Mouse (Mus musculus): Measurements from ENCODE around the gene Gramd1a.

Gramd1a gene

DNA sequence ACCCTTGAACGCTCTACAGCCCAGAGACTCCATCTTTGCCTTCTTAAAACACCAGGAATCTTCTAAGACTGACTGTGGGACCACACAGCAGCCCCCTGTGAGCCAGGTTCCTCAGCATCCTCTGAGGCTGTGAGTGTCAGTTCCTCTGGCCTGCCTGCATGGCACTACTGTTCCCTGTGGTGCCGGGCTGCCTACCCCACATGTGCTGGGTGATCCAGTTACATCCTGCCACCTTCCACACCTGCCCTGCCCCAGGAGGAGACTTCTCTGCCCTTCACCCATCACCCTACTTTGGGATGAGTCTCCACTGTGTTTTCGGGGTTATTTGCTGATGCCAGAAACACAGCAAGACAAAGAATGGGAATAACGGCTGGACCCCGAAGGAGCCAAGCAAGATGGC lies 36.1 kb downstream of the Gramd1a start:
- no peak for DNase-seq

DNA sequence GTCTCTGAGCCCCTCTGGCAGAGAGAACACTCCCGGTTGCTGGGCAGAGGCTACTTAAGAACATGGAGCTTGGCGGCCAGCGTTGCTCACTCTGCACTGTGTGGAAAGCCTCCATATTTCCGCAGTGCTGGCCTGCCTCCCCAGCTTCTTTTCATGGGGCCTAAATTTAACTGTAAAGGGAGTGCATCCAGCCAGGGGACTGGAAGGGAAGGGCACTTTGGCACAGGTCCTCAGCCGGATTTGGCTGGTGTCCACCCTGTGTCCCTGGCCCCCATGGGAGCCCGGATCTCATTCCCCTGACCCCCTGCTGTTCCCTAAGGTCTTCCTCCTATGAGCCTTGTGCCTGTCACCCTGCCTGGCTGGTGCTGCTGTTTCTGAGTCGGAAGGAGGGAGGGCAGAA lies 37.2 kb downstream of the Gramd1a start:
- no peak for DNase-seq

DNA sequence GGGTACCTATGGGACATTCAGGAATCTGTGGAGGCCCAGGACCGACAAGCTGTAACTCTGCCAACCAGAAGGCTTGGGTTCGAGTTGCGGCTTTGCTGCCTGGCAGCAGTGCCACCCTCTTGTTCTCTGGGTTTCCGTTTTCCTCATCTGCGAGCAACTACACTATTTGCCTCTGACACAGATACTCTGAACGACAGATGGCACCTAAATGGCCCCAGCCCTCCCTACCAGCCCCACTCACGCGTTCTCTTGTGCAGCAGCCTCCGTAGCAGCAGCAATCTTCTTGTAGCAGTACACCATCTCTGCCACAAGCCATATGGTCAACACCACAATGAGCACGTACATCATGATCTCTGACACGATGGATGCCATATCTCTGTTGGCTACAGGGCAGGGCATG lies 38.2 kb downstream of the Gramd1a start:
- no peak for DNase-seq

DNA sequence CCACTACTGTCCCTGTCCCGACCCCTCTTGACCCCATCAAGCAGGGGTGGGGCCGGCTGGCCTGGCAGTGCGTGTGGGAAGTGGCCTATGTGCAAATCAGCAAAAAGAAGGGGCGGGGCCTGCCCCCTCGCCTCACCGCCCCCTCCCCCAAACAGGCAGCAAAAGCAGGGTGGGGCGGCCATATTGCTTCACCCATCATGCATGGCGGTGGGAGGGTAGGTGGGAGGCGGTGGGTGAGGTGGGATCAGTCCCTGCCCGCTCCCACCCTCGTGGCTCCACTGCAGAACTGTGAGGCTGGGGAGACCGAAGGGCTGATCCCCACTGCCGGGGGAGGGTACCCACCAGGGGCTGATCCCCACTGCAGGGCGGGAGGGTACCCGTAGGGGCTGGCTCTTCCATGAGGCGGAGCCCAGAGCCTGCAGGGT lies 39.0 kb downstream of the Gramd1a start:
- DNase-seq: no peak

DNA sequence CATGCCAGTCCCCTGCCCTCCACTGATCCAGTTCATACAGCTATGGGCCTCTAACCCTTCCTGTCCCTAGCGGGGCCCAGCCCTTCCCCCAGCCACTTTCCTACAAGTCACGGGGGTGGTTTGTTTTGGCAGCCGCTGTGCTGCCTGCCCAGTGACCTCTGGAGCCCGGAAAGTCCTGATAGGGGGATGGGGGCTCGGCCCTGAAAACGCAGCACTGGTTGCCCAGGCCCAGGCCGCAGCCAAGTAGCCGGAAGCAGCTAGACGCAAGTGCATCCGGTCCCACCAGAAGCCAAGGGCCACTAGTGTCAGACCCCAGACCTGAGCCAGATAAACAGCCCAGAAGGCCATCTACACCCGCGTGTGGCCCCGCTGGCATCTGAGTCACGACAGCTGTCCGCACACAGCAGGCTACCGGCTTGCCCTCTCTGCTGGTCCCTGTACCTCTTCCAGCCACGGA lies 40.1 kb downstream of the Gramd1a start:
- DNase-seq: no peak

DNA sequence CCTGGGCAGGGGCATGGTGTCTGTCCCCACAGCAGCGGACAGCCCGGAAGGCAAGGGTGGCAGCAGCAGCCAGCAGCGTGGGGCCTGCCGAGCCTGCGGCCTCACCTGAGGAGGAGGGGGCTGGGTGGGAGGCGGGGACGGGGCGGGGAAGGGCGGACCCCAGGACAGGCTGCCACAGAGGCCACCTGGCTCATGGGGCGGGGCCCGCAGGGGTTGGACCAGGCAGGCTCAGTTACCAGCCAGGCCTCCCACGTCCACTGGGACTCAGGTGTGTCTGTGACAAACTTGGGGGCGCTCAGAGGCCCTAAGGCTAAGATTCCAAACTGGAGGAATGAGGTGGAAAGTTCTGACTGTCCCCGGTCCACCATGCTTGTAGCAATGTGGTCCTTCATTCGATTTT lies 40.5 kb downstream of the Gramd1a start, which contains the start of gene Hpn:
Gene Hpn (minus strand): TSS at position 109 of the 400 bp plus-strand sequence.
- DNase-seq: no peak

DNA sequence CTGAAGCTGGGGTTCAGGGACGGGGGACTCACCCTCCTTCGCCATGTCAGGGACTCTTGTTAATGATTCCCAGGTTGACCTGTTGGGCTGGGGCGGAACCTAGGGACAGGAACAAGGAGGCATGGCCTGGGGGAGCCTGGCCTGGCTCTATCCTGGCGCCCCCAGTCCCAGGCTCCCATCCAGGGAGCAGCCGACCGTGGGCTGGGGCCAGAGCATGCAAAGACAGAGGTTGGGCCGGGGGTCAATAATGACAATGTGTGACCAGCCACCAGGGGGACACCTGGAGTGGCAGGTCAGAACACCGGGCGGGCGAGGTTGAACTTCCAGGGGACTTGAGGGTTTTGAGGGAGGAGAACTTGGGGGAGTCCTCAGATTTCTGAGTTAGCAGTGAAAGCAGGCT lies 41.0 kb downstream of the Gramd1a start:
- no peak for DNase-seq

DNA sequence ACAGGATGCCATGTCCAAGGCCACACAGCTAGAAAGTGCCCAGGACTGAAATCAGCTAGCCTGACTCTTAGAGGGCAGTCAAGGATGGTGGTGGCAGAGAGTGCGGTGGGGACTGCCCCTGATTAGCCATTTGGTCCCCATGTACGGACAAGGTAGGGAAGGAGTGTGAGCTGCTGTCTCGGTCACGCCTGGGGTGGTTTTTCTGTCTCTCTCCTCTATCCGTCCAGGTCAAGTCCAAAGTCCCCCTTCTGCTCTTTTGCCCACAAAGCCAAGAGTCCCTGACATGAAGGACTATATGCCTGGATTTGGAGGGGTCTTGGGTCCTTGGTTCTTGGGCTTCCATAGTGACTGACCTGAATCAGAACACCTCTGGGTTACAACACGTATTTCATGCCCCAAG lies 41.9 kb downstream of the Gramd1a start:
- DNase-seq: no peak

DNA sequence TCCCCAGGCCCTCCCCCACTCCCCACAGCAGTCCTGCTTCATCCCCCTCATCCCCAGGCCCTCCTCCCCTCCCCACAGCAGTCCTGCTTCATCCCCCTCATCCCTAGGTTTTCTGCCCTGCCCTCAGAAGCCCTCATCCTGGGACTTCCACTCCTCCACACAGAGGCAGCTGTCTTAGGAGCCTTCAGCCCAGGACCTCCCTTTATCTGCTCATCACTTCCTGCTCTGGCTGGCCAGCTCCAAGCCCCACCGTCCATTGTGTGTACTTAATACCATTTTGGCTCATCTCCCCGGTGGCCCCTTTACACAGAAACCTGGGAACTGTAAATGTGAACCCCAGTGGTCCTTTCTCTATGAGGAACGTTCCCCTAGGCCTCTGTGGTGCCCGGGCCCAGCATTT lies 43.7 kb downstream of the Gramd1a start:
- DNase-seq: no peak

DNA sequence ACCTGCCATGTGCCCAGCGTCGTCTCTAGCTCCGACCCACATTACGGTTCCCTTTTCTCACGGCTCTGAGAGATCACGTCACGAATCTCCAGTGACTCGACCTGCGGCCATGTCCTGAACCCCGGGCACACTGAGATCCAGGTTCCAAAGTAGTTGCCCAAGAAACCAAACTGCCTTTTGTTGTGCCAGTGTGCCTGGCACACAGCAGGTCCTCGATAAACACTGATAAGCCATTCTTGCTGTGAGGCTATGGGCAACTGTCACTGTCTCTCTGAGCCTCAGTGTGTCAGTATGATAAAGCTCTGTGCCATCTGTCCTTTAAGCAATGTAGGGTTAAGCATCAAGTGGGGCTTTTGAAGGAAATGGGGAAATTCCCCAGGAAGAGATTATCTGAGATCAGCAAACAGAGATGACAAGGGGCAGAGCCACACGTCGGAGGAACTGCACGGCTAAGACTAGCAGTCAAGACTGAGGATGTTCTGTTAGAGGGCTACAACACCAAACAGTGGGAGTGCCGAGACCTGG lies 44.8 kb downstream of the Gramd1a start:
- no peak for DNase-seq

DNA sequence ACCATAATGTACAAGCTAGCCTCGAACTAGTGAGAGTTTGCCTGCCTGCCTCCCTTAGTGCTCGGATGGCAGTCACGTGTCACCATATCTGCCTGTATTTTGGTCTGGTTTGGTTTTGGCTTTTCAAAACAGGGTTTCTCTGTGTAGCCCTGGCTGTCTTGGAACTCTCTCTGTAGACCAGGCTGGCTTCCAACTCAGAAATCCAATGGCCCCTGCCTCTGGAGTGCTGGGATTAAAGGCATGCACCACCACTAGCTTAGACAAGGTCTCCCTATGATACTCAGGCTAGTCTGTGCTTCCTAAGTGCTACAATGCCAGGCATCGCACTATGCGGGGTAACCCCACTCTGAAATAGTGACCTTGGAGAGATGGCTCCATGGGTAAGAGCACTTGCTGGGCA lies 45.9 kb downstream of the Gramd1a start:
- DNase-seq: no peak

DNA sequence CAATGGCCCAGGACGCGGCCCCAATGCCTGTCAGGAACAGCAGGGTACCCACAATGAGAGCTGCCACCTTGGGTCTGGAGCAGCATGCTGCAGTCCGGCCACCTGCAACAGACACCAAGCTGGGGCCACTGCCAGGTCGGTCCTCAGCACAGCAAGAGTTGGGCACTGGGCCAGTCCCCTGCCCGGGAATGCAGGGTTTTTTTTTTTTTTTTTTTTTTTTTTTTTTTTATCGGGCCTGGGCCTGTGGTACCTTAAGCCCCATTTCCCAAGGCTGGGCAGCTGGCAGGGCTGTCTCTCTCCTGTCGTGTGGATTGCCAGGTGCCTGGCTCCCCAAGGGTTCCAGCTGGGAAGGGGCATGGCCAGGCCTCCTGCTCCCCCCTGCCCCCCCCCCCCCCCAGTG lies 46.6 kb downstream of the Gramd1a start:
- no peak for DNase-seq

DNA sequence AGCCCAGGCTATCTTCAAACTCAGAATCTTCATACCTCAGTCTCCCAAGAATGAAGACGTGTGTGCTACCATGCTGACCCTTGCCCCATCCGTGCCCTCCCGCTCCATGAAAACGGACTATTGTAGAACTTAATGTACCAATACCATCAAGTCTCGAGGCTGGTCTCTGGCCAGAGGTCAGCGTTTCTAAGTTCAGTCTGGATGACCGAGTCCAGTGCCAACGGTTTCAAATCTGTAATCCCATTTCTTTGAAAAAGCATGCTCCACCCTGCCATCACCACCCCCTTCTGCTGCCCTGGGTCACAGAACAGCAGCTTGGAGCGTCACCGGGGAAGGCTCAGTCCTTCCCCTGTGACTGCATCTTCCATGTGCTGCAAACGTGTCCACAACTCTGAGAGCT lies 47.9 kb downstream of the Gramd1a start:
- no peak for DNase-seq

DNA sequence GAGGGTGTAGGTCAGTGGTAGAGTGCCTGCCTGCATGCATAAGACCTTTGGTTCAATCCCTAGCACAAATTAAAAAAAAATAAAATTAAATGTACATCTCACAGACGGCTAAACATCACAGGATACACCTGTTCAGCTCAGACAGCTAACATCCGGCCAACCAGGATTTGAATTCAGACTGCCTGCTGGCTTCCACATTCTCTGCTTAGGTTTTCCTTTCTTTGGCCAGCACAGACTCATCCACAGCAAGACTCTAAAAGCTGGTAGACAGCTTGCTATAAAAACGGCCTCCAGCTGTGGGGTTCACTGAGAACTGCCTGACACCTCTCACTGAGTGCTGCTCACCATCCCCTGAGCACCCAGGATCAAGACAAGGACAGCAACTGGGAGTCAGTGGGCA lies 49.5 kb downstream of the Gramd1a start:
- DNase-seq: peak; percentile 31

DNA sequence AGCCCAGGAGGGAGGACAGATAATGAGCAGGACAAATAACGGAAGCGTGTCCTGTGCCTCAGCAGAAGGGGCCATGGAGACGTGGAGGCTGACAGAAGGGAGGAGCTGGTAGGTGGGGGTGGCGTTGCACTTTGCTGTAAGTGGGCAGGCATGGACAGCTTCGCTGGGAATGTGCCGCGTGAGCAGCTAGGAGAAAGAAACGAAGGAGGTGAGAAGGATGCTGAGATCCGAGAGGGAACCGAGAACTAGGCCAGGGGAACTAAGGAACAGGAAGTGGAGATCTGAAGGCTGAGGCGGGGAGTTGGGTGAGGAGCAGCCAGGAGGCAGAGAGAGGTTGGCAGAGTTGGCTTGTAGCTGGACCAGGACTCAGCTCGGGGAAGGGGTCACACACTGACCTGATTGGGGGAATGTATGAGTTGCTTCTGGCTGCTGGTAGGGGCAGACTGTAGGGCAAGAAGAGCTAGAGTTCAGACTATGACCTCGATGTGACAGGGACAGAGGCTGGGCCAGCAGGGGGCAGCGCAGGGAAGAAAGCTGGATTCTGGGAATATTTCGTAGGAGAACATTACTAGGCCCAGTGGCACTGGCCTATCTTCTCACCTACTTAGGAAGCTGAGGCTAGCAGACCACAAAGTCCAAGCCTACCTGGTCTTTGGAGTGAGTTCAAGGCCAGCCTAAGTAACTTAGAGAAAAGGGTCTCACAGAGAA lies 50.5 kb downstream of the Gramd1a start:
- DNase-seq: peak; percentile 49

DNA sequence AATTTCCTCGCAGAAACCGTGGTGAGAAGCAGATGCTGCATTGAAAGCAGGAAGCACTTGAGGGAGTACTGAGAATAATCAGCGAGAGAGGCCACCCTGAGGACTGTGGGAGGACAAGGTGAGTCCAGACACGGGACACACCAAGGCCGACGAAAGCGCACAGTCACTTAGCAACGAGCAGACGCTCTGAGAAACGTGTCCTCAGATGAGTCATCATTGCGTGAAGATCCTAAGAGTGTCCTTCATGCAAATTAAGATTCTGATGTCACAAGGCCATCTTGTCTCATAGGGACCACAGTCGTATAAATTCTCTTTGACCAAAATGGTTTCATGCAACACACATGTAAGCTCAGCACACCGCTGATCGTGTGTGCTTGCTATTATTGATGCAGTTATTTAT lies 54.9 kb downstream of the Gramd1a start:
- DNase-seq: no peak

DNA sequence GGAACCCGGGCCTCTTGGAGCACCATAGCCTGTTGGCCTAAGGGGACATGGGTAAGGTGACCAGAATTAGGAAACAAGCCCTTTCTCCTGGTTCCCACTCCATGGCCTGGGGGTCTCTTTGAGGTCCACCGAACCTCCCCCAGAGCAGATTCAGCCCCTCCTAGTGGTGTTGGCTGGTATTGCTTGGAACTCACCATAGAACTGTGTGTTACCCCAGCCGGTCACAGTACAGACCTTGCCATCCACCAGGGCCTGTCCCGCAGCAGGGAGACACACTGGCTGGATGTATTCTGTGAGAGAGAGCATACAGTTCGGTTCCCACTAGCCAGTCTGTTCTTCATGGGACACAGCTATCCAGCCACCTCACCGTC lies 56.1 kb downstream of the Gramd1a start:
- DNase-seq: peak; percentile 27

DNA sequence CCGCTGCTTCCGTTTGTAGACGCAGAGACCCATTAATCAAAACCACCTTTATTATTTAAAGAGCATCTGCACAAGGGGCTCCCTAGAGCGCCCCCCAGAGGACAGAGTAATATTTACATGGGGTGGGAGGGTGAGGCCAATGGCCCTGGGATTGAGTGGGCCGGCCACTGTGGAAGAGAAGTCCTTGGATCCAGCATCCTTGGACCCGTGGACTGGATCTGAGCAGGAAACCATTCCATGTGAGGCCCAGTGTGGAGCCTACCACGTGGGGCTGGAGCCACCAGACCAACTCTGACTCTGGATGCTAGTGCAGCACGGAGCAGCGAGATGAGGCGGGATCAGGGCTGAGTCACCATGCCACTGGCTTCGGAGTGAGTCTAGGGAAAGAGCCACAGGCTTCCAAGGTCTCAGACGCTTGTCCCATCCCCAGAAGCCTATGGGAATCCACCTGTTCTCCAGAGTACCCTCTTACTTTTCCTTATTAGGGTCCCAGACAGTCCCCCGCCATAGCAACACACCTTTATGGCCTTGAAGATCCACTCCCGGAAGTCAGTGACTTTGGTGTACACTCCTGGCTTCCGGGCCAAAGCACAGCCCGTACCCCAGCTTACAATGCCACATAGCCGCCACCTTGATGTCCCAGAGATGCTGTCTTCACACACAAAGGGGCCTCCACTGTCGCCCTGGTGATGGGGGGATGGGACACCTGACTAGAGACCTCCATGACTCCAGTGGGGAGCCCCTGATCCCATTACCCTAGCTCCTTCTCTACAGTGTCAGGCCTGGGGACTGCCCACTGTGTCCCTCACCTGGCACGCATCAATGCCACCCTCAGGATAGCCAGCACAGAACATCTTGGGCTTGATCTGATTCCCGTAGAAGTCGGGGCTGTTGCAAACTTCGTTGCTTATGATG lies 56.7 kb downstream of the Gramd1a start:
- DNase-seq: peak; percentile 29

DNA sequence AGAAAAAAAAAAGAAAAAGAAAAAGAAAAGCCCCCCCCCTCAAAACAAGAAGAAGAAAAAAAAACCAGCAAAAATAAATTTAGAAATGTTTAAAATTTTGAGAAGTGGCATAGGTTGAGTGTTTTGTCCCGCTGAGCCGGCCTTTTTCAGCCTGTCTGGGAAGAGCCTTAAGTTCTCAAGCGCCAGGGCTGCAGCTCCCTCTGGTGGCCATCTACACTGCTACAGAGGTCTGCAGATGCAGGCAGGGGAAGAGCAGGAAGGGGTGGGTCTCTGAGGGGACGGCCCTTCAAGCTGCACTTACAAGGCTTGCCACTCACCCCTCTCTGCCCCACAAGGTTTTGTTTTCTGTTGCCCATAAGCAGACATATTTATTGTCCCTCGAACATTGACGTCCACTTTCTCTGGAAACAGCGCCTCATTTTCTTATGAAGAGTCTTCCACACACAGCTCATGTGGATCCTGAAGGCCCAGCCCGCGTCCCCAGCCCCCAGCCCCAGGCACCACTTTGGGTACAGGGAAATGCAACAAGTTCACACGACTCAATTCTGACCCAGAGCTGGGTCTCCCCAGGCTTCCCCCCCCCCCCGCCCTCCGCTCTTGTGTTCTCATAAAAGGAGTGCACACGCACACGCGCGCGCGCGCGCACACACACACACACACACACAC lies 58.0 kb downstream of the Gramd1a start:
- peak; percentile 93 for DNase-seq

DNA sequence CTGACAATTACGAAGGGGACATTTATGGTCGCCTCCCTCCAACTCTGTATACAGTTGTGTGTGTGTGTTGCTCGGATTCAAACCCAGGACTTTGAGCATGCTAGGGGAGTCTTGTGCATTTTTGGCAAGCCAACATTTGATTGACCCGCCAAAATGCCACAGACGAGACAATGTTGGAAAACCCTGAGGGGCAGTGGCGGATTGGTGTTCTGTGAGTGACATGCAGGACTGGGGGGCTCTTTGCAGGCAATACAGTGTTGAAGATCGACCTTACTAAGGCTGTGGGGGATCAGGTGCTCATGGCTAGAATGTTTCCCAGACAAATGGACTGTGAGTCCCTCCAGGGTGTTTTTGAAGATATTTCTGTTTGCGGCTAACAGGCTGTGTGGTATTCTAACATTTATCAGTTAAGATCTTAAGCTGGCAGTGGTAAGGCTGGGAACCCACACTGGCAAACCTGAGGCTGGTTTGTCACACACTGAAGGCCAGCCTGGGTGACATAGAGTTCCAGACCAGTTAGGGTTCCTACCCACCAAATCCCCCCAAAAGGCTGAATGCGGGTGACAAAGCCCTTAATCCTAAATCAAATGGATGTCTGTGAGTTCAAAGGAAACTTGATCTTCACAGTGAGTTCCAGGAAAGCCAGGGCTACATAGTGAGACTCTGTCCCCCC lies 58.7 kb downstream of the Gramd1a start:
- no peak for DNase-seq

DNA sequence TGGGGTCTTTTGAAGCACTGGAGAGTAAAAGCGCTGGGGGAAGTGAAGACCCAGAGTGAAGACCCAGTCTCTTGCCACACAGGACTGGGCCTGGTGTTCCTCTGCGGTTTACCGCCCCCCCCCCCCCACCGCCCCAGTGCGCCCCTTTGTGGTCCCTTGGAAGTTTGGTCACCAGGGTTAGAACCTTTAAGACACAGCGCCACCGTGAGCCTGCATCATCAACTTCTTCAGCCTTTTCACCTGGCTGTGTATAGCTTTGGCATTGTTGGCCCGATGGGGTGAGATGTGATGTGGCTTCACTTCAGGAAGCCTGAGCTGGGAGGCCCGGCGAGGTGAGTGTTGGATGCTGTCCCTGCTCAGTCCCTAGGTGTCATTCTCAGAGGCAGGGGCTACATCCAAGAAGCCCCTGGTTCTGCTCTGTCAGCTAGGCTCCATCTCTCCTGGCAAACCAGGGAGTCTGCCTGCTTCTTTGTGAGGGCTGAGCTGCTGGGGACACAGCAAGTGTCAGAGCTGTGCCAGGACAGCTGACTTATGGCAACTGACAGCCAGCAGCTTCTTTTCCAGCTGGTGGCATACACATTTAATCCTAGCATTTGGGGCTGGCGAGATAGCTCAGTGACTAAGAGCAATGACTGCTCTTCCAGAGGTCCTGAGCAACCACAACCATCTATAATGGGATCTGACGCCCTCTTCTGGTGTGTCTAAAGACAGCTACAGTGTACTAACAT lies 60.8 kb downstream of the Gramd1a start:
- peak; percentile 67 for DNase-seq

DNA sequence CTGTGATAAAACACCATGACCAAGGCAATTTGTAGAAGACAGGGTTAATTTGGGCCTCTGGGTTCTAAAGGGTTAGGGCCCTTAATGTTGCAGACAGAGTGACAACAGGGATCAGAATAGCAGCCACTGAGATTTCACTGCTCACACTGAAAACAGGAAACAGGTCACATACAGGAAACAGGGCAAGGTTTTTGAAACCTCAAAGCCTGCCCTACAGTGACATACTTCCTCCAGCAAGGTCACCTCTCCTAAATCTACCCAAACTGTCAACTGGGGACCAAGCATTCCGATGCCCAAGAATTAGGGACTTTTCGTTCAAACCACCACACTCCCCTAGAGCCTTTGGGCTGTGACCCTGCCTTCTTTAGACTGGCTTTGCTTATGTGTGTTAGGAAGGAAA lies 66.0 kb downstream of the Gramd1a start:
- peak; percentile 30 for DNase-seq

All from thymus, postnatal 14 days (tissue).